17 mouse cellular contexts compared by ENCODE assay signal in the genomic region with DNA sequence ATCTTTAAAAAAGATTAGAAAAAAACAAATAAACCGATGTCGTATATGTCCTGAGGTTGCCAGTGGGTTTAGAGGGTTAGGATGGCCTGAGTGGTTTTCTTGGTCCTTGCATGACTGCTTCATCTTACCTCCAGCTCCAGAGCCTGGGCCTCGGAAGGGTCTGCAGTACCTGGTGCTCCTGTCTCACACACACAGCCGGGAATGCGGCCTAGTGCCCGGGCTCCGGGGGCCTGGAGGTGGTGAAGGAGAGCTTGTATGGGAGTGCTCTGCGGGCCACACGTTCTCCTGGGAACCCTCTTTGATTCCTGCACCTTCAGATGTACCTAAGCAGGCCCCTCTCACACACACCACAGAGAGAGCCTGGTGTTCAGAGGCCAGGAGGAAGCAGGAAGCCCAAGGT. TPM values are rescaled to one million over a fixed set of nuclear protein-coding genes. Genes with fewer than 3 reads are reported as not detected.
"Had no signal": no experiment of that assay in that cellular context is flagged by ENCODE, and none has a peak within 500 bp of the region (broad histone marks: within the 10 kb centered on the region; RNA-seq: fewer than 3 reads in every experiment).

No protein-coding gene starts in this region.

- DNase-seq: retina, postnatal 1 day; right cerebral cortex, adult 18-20 months; right cerebral cortex, postnatal 14 days; right cerebral cortex, postnatal 25 days; right cerebral cortex, postnatal 4 days; spleen, adult 18-20 months; thymus, adult 18-20 months; thymus, adult 2 months; thymus, postnatal 14 days; thymus, postnatal 25 days; thymus, postnatal 36 days; thymus, postnatal 4 days had no signal

- H3K36me3 ChIP-seq: stomach, embryonic 15.5 days had no signal

- H3K9ac ChIP-seq: stomach, embryonic 15.5 days had no signal

- H3K27ac ChIP-seq: neural tube, embryonic 15.5 days had no signal

- H3K27me3 ChIP-seq: neural tube, embryonic 15.5 days; stomach, embryonic 15.5 days had no signal

RNA-seq across cellular contexts. Expression of a gene that starts 34.1 kb away (rescaled TPM):
- total RNA-seq: neutrophil, adult 5-6 weeks had no signal
- polyA plus RNA-seq: neural tube, embryonic 14.5 days; neural tube, embryonic 15.5 days; stomach, embryonic 14.5 days had no signal
